Mouse (Mus musculus) olfactory bulb, adult 2 months (tissue): ENCODE data around the gene Nod2.

ENCODE experiments used
- CTCF ChIP-seq: fragments of 200-500 bp; IDR thresholded peaks from 2 replicates; pipeline ENCODE4 v1.5.1; 2012; ENCODE audit warnings: low read depth, mild to moderate bottlenecking, low read length, moderate library complexity; ENCODE audit not compliant: insufficient read depth
- POLR2A ChIP-seq: fragments of 200-500 bp; IDR thresholded peaks from 2 replicates; pipeline ENCODE4 v1.6.1; 2012; ENCODE audit warnings: mild to moderate bottlenecking, low read depth, low read length, moderate library complexity; ENCODE audit not compliant: insufficient read depth

- no peak for TF ChIP-seq CTCF
- no peak for TF ChIP-seq POLR2A
These were observed 45.8 kb downstream of the Nod2 start for GRCm38 (mm10) chr8:88692866-88693265.
